Mouse (Mus musculus): ENCODE measurements around the gene Pou3f4. TPM values are rescaled to one million over a fixed set of nuclear protein-coding genes. Genes with fewer than 3 reads are reported as not detected.

The Pou3f4 gene
- total RNA-seq, 1 experiment = 0.31 TPM

GRCm38 (mm10) chrX:110815549-110815930 is 1.5 kb downstream of the Pou3f4 start:
- in situ Hi-C loops (cut with MboI; ENCODE audit: low sequenced_read_pairs in 2 of 2, unreplicated experiment in 2 of 2) = no loop called here
- Histone ChIP-seq H3K4me1 (ENCODE audit: control insufficient read depth in 2 of 2, insufficient read depth in 2 of 2, low read length in 2 of 2, poor library complexity in 1 of 2) (no peaks in the 10 kb centered on the region), H3K9me3 (ENCODE audit: control insufficient read depth, insufficient read depth, low read depth, low read length) (no peaks in the 10 kb centered on the region), H3K9ac (ENCODE audit: insufficient read depth, low read depth, low read length, poor library complexity, severe bottlenecking) (no peak overlapping the region), H3K27ac (ENCODE audit: insufficient read depth, low read depth, low read length, poor library complexity, severe bottlenecking) (no peak overlapping the region), H3K4me3 (ENCODE audit: insufficient read depth in 1 of 2, low read depth in 1 of 2, low read length in 2 of 2, poor library complexity in 1 of 2, severe bottlenecking in 1 of 2) (no peak overlapping the region; a peak in 1 of 4 replicates), H3K36me3 (ENCODE audit: control insufficient read depth, insufficient read depth, low read length, poor library complexity, severe bottlenecking) (no peaks in the 10 kb centered on the region)
- no peak for DNase-seq (ENCODE audit: low read depth, low spot score)
- TF ChIP-seq ZNF384 (IDR thresholded peaks at IDR 0.05; ENCODE audit: low read depth, low read length) (no peak), ZC3H11A (IDR thresholded peaks at IDR 0.05; ENCODE audit: borderline replicate concordance, low read depth, low read length) (no peak), CHD2 (IDR thresholded peaks at IDR 0.05; ENCODE audit: low read depth, low read length) (no peak), MAFK (IDR thresholded peaks at IDR 0.05; ENCODE audit: insufficient read depth, low read depth, low read length) (no peak)

GRCm38 (mm10) chrX:110816609-110817008 is 2.5 kb downstream of the Pou3f4 start:
- H3K27ac ChIP-seq (ENCODE audit: insufficient read depth, low read depth, low read length, poor library complexity, severe bottlenecking) = no peak overlapping the region
- H3K36me3 ChIP-seq (ENCODE audit: control insufficient read depth, insufficient read depth, low read length, poor library complexity, severe bottlenecking) = no peaks in the 10 kb centered on the region
- in situ Hi-C loops (cut with MboI; ENCODE audit: low sequenced_read_pairs in 2 of 2, unreplicated experiment in 2 of 2) = no loop called here
- no peaks in the 10 kb centered on the region for H3K9me3 ChIP-seq (ENCODE audit: control insufficient read depth, insufficient read depth, low read depth, low read length)
- peak overlapping the region in 1 of 2 experiments; percentile 21; a peak in 1 of 4 replicates for H3K4me3 ChIP-seq (ENCODE audit: insufficient read depth in 1 of 2, low read depth in 1 of 2, low read length in 2 of 2, poor library complexity in 1 of 2, severe bottlenecking in 1 of 2)
- no peak for TF ChIP-seq CHD2 (IDR thresholded peaks at IDR 0.05; ENCODE audit: low read depth, low read length)
- no peak for TF ChIP-seq HCFC1 (IDR thresholded peaks at IDR 0.05; ENCODE audit: borderline replicate concordance, insufficient read depth, low read length)
- no peak for TF ChIP-seq MAFK (IDR thresholded peaks at IDR 0.05; ENCODE audit: insufficient read depth, low read depth, low read length)
- TF ChIP-seq ZC3H11A (IDR thresholded peaks at IDR 0.05; ENCODE audit: borderline replicate concordance, low read depth, low read length) = no peak
- TF ChIP-seq ZNF384 (IDR thresholded peaks at IDR 0.05; ENCODE audit: low read depth, low read length) = no peak
- no peak overlapping the region for H3K9ac ChIP-seq (ENCODE audit: insufficient read depth, low read depth, low read length, poor library complexity, severe bottlenecking)
- DNase-seq (ENCODE audit: low read depth, low spot score) = no peak
- no peaks in the 10 kb centered on the region for H3K4me1 ChIP-seq (ENCODE audit: control insufficient read depth in 2 of 2, insufficient read depth in 2 of 2, low read length in 2 of 2, poor library complexity in 1 of 2)

GRCm38 (mm10) chrX:110817211-110817610 is 3.1 kb downstream of the Pou3f4 start:
- Histone ChIP-seq H3K36me3 (ENCODE audit: control insufficient read depth, insufficient read depth, low read length, poor library complexity, severe bottlenecking) (no peaks in the 10 kb centered on the region), H3K4me3 (ENCODE audit: insufficient read depth in 1 of 2, low read depth in 1 of 2, low read length in 2 of 2, poor library complexity in 1 of 2, severe bottlenecking in 1 of 2) (no peak overlapping the region), H3K9ac (ENCODE audit: insufficient read depth, low read depth, low read length, poor library complexity, severe bottlenecking) (no peak overlapping the region), H3K27ac (ENCODE audit: insufficient read depth, low read depth, low read length, poor library complexity, severe bottlenecking) (no peak overlapping the region), H3K9me3 (ENCODE audit: control insufficient read depth, insufficient read depth, low read depth, low read length) (no peaks in the 10 kb centered on the region), H3K4me1 (ENCODE audit: control insufficient read depth in 2 of 2, insufficient read depth in 2 of 2, low read length in 2 of 2, poor library complexity in 1 of 2) (no peaks in the 10 kb centered on the region)
- no peak for DNase-seq (ENCODE audit: low read depth, low spot score)
- TF ChIP-seq ZC3H11A (IDR thresholded peaks at IDR 0.05; ENCODE audit: borderline replicate concordance, low read depth, low read length) (no peak), CHD2 (IDR thresholded peaks at IDR 0.05; ENCODE audit: low read depth, low read length) (no peak), ZNF384 (IDR thresholded peaks at IDR 0.05; ENCODE audit: low read depth, low read length) (no peak), MAFK (IDR thresholded peaks at IDR 0.05; ENCODE audit: insufficient read depth, low read depth, low read length) (no peak), HCFC1 (IDR thresholded peaks at IDR 0.05; ENCODE audit: borderline replicate concordance, insufficient read depth, low read length) (no peak)
- in situ Hi-C loops (cut with MboI; ENCODE audit: low sequenced_read_pairs in 2 of 2, unreplicated experiment in 2 of 2) = no loop called here

- DNase-seq (ENCODE audit: low read depth, low spot score) = no peak
- H3K36me3 ChIP-seq (ENCODE audit: control insufficient read depth, insufficient read depth, low read length, poor library complexity, severe bottlenecking) = no peaks in the 10 kb centered on the region
- H3K27ac ChIP-seq (ENCODE audit: insufficient read depth, low read depth, low read length, poor library complexity, severe bottlenecking) = no peak overlapping the region
- in situ Hi-C loops (cut with MboI; ENCODE audit: low sequenced_read_pairs in 2 of 2, unreplicated experiment in 2 of 2) = no loop called here
- no peaks in the 10 kb centered on the region for H3K9me3 ChIP-seq (ENCODE audit: control insufficient read depth, insufficient read depth, low read depth, low read length)
- H3K4me1 ChIP-seq (ENCODE audit: control insufficient read depth in 2 of 2, insufficient read depth in 2 of 2, low read length in 2 of 2, poor library complexity in 1 of 2) = no peaks in the 10 kb centered on the region
- no peak overlapping the region for H3K4me3 ChIP-seq (ENCODE audit: insufficient read depth in 1 of 2, low read depth in 1 of 2, low read length in 2 of 2, poor library complexity in 1 of 2, severe bottlenecking in 1 of 2)
- no peak for TF ChIP-seq HCFC1 (IDR thresholded peaks at IDR 0.05; ENCODE audit: borderline replicate concordance, insufficient read depth, low read length)
- TF ChIP-seq CHD2 (IDR thresholded peaks at IDR 0.05; ENCODE audit: low read depth, low read length) = no peak
- TF ChIP-seq ZNF384 (IDR thresholded peaks at IDR 0.05; ENCODE audit: low read depth, low read length) = no peak
- TF ChIP-seq MAFK (IDR thresholded peaks at IDR 0.05; ENCODE audit: insufficient read depth, low read depth, low read length) = no peak
- no peak for TF ChIP-seq ZC3H11A (IDR thresholded peaks at IDR 0.05; ENCODE audit: borderline replicate concordance, low read depth, low read length)
- H3K9ac ChIP-seq (ENCODE audit: insufficient read depth, low read depth, low read length, poor library complexity, severe bottlenecking) = no peak overlapping the region
Observed at GRCm38 (mm10) chrX:110837450-110837849, 23.4 kb downstream of the Pou3f4 start.

GRCm38 (mm10) chrX:110851300-110851699 is 37.2 kb downstream of the Pou3f4 start:
- no peaks in the 10 kb centered on the region for H3K9me3 ChIP-seq (ENCODE audit: control insufficient read depth, insufficient read depth, low read depth, low read length)
- TF ChIP-seq MAFK (IDR thresholded peaks at IDR 0.05; ENCODE audit: insufficient read depth, low read depth, low read length) (no peak), CHD2 (IDR thresholded peaks at IDR 0.05; ENCODE audit: low read depth, low read length) (no peak), ZC3H11A (IDR thresholded peaks at IDR 0.05; ENCODE audit: borderline replicate concordance, low read depth, low read length) (no peak), ZNF384 (IDR thresholded peaks at IDR 0.05; ENCODE audit: low read depth, low read length) (no peak)
- no peak overlapping the region for H3K9ac ChIP-seq (ENCODE audit: insufficient read depth, low read depth, low read length, poor library complexity, severe bottlenecking)
- no peaks in the 10 kb centered on the region for H3K4me1 ChIP-seq (ENCODE audit: control insufficient read depth in 2 of 2, insufficient read depth in 2 of 2, low read length in 2 of 2, poor library complexity in 1 of 2)
- H3K4me3 ChIP-seq (ENCODE audit: insufficient read depth in 1 of 2, low read depth in 1 of 2, low read length in 2 of 2, poor library complexity in 1 of 2, severe bottlenecking in 1 of 2) = no peak overlapping the region
- in situ Hi-C loops (cut with MboI; ENCODE audit: low sequenced_read_pairs in 2 of 2, unreplicated experiment in 2 of 2) = no loop called here
- H3K27ac ChIP-seq (ENCODE audit: insufficient read depth, low read depth, low read length, poor library complexity, severe bottlenecking) = no peak overlapping the region
- no peaks in the 10 kb centered on the region for H3K36me3 ChIP-seq (ENCODE audit: control insufficient read depth, insufficient read depth, low read length, poor library complexity, severe bottlenecking)
- no peak for DNase-seq (ENCODE audit: low read depth, low spot score)

All from ES-E14 (cell line).